Mouse (Mus musculus): ENCODE measurements at regions not wholly inside any gene's neighbourhood (a gene's known extent, or its start where the extent isn't known, plus 50 kb on each side); places are given as distances from the start of the nearest gene placed in this dataset.

GRCm38 (mm10) chr5:101032147-101032900, 186.8 kb downstream of the Gpat3 start:
- TF ChIP-seq POLR2A (IDR thresholded peaks at IDR 0.05; ENCODE audit: low read depth, low read length): no peak
- TF ChIP-seq CTCF (conservative IDR thresholded peaks at IDR 0.05; ENCODE audit: insufficient read depth, insufficient read length, low read depth, low read length): no peak
